Mouse (Mus musculus): Measurements from ENCODE around the gene Foxo1.

- TF ChIP-seq CTCF (IDR thresholded peaks at IDR 0.05; ENCODE audit: borderline replicate concordance, extremely low read depth, insufficient read depth, insufficient read length) (no peak), POLR2A (IDR thresholded peaks at IDR 0.05; ENCODE audit: borderline replicate concordance, extremely low read depth, insufficient read depth, insufficient read length, poor library complexity, severe bottlenecking) (no peak)
Observed at GRCm38 (mm10) chr3:52342226-52342625, 74.1 kb downstream of the Foxo1 start.

Data from brain, embryonic 14.5 days (tissue).